Mouse (Mus musculus) cortical plate, adult 2 months (tissue): ENCODE results near the gene Klhl6.

Experiments used
- CTCF ChIP-seq: fragments of 200-500 bp; IDR thresholded peaks from 2 replicates; pipeline ENCODE4 v1.5.1; 2011; ENCODE audit warnings: mild to moderate bottlenecking, control low read depth, low read length; ENCODE audit not compliant: insufficient read depth; ENCODE audit errors: extremely low read depth
- POLR2A ChIP-seq: fragments of 200-500 bp; IDR thresholded peaks from 2 replicates; pipeline ENCODE4 v1.6.1; 2011; ENCODE audit warnings: mild to moderate bottlenecking, low read length, control low read depth; ENCODE audit not compliant: insufficient read depth; ENCODE audit errors: extremely low read depth

DNA sequence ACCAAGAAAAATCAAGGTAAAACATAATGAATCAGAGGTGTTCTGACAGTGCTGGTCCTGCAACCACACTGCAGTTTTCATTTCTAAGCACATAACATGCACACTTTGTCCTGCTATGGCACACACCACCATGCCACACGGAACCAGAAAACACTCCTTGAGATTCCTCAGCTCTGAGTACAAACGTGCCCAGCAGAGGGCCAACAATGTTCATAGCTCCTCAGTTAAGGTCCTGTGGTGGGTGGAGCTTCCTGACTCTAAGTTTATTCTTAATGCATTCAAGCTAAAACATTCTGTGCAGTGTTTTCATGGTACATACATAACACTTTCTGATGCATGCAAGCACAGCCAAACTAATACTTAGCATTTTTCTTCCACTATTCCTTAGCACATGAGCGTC lies 74.5 kb downstream of the Klhl6 start:
- no peak for TF ChIP-seq POLR2A
- TF ChIP-seq CTCF, result no peak
